Mouse (Mus musculus): ENCODE results near the gene Jmjd8.

GRCm38 (mm10) chr17:25840519-25840918 is 11.9 kb downstream of the Jmjd8 start:
- TF ChIP-seq CTCF (IDR thresholded peaks at IDR 0.05; ENCODE audit: insufficient read depth, low read depth, low read length), result no peak
- no peak for TF ChIP-seq POLR2A (IDR thresholded peaks at IDR 0.05; ENCODE audit: insufficient read depth, low read depth, low read length)

Data from olfactory bulb, adult 2 months (tissue).